Mouse (Mus musculus): ENCODE results near the gene Fancl. TPM values are rescaled to one million over a fixed set of nuclear protein-coding genes. Genes with fewer than 3 reads are reported as not detected.

Gene Fancl
- polyA plus RNA-seq, 1 experiment from 2014 or later: 24.4 TPM

DNA sequence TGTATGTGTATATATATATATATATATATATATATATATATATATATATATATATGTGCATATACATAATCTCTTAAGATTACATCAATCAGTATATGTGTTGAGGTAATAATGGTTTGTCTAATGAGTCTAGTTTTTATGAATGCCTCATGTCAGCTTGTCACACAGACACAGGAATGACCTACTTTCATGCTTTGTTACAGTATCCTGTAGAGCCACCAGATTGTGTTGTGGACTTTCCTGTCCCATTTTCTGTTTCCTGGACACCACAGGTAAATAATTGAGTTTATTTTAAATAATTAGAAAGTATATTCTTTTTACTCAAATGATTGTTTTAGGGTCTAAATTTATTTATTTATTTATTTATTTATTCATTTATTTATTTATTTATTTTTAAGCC lies 48.3 kb downstream of the Fancl start:
- ATAC-seq (replicated peaks; ENCODE audit: insufficient number of reproducible peaks, insufficient read depth, low FRiP score, low read depth): no peak
- Histone ChIP-seq H3K4me1 (replicated peaks) (no peaks in the 10 kb centered on the region), H3K4me2 (no peak overlapping the region), H3K9ac (no peak overlapping the region), H3K36me3 (no peaks in the 10 kb centered on the region), H3K4me3 (no peak overlapping the region), H3K27me3 (no peaks in the 10 kb centered on the region), H3K27ac (no peak overlapping the region), H3K9me3 (replicated peaks) (no peaks in the 10 kb centered on the region)

- ATAC-seq (replicated peaks; ENCODE audit: insufficient number of reproducible peaks, insufficient read depth, low FRiP score, low read depth): no peak
- H3K27ac ChIP-seq: no peak overlapping the region
- no peaks in the 10 kb centered on the region for H3K9me3 ChIP-seq (replicated peaks)
- no peaks in the 10 kb centered on the region for H3K27me3 ChIP-seq
- H3K9ac ChIP-seq: no peak overlapping the region
- 84% methylated on average over 13 of the region's 13 CpGs for WGBS
- no peak overlapping the region for H3K4me2 ChIP-seq
- H3K4me1 ChIP-seq (replicated peaks): no peaks in the 10 kb centered on the region
- no peaks in the 10 kb centered on the region for H3K36me3 ChIP-seq
- no peak overlapping the region for H3K4me3 ChIP-seq
Observed at GRCm38 (mm10) chr11:26437818-26438217, 51.9 kb downstream of the Fancl start.

- no peak for ATAC-seq (replicated peaks; ENCODE audit: insufficient number of reproducible peaks, insufficient read depth, low FRiP score, low read depth)
- no peak overlapping the region for H3K4me3 ChIP-seq
- H3K36me3 ChIP-seq: no peaks in the 10 kb centered on the region
- H3K9me3 ChIP-seq (replicated peaks): no peaks in the 10 kb centered on the region
- 63% methylated on average over 1 of the region's 1 CpGs for WGBS
- no peak overlapping the region for H3K27ac ChIP-seq
- no peaks in the 10 kb centered on the region for H3K4me1 ChIP-seq (replicated peaks)
- H3K4me2 ChIP-seq: no peak overlapping the region
- no peaks in the 10 kb centered on the region for H3K27me3 ChIP-seq
- no peak overlapping the region for H3K9ac ChIP-seq
Observed at GRCm38 (mm10) chr11:26441121-26441520, 55.2 kb downstream of the Fancl start.

GRCm38 (mm10) chr11:26444374-26444773 lies 58.4 kb downstream of the Fancl start:
- H3K9me3 ChIP-seq (replicated peaks): no peaks in the 10 kb centered on the region
- no peak overlapping the region for H3K4me3 ChIP-seq
- ATAC-seq (replicated peaks; ENCODE audit: insufficient number of reproducible peaks, insufficient read depth, low FRiP score, low read depth): no peak
- H3K4me2 ChIP-seq: no peak overlapping the region
- no peak overlapping the region for H3K9ac ChIP-seq
- H3K27ac ChIP-seq: no peak overlapping the region
- H3K36me3 ChIP-seq: no peaks in the 10 kb centered on the region
- H3K4me1 ChIP-seq (replicated peaks): no peaks in the 10 kb centered on the region
- H3K27me3 ChIP-seq: no peaks in the 10 kb centered on the region

DNA sequence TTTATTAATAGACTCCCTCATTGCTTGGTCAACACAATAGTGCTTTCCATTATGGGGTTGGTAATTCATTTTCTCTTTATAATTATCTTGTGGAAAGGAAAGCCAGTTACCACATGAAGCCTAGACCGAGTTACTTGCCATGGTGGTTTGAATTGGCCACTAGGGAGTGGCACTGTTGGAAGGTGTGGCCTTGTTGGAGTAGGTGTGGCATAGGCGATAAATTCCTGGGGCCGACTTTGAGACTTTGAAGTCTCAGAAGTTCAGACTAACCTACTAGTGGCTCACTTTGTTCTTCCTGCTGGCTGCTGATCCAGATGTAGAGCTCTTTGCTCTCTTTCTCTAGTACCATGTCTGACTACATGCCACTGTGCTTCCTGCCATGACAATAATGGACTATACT lies 63.9 kb downstream of the Fancl start:
- no peak overlapping the region for H3K4me2 ChIP-seq
- no peaks in the 10 kb centered on the region for H3K27me3 ChIP-seq
- no peak overlapping the region for H3K9ac ChIP-seq
- no peak overlapping the region for H3K4me3 ChIP-seq
- 75% methylated on average over 3 of the region's 3 CpGs for WGBS
- H3K4me1 ChIP-seq (replicated peaks): peaks cover 3% of the 10 kb centered on the region; the same call in 1 of the 2 replicates
- H3K9me3 ChIP-seq (replicated peaks): no peaks in the 10 kb centered on the region
- ATAC-seq (replicated peaks; ENCODE audit: insufficient number of reproducible peaks, insufficient read depth, low FRiP score, low read depth): no peak
- H3K27ac ChIP-seq: no peak overlapping the region
- H3K36me3 ChIP-seq: no peaks in the 10 kb centered on the region; the same call in 1 of the 2 replicates

DNA sequence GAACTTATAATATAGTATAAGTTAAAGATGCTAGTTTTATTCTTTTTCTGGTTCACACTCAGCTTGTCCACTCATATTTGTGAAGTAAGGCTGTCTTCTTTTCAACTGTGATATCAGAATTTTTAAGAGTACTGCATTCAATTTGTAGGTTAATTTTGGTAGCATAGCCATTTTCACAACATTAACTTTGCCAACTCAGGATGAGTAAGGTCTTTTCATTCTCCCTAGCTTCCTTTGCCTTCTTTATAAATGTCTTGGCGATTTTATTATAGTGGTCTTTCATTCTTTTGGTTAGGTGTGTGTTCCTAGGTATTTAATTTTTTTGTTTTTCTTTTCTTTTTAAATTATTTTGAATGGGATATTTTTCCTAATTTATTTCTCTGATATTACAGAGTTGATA lies 64.7 kb downstream of the Fancl start:
- Histone ChIP-seq H3K27ac (no peak overlapping the region), H3K9me3 (replicated peaks) (no peaks in the 10 kb centered on the region), H3K27me3 (no peaks in the 10 kb centered on the region), H3K4me1 (replicated peaks) (peaks cover 3% of the 10 kb centered on the region; the same call in 1 of the 2 replicates), H3K4me2 (no peak overlapping the region), H3K9ac (no peak overlapping the region), H3K36me3 (no peaks in the 10 kb centered on the region; the same call in 1 of the 2 replicates), H3K4me3 (no peak overlapping the region)
- ATAC-seq (replicated peaks; ENCODE audit: insufficient number of reproducible peaks, insufficient read depth, low FRiP score, low read depth): no peak
- WGBS: 90% methylated on average over 1 of the region's 1 CpGs

DNA sequence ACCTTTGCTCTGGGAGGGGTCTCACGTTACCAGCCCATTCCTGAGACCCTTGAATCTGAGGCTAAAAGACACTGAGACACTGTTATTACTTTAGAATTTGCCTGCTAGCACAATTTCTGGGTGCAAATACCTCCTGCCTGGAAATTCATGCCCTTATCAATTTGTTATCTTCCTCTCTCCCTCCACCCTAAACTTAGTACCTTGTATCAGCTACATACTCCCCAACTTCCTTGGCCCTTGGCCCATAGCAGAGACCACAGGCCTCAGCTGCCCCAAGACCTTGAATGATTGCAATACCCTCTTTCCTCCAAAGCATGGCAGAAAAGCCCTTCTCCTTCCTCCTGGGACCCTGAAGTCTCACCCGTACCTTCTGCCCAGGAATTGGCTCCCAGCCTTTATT lies 65.3 kb downstream of the Fancl start:
- ATAC-seq (replicated peaks; ENCODE audit: insufficient number of reproducible peaks, insufficient read depth, low FRiP score, low read depth): no peak
- Histone ChIP-seq H3K27me3 (no peaks in the 10 kb centered on the region), H3K4me3 (no peak overlapping the region), H3K9me3 (replicated peaks) (no peaks in the 10 kb centered on the region), H3K36me3 (no peaks in the 10 kb centered on the region; the same call in 1 of the 2 replicates), H3K27ac (no peak overlapping the region), H3K9ac (no peak overlapping the region), H3K4me2 (no peak overlapping the region), H3K4me1 (replicated peaks) (peaks cover 3% of the 10 kb centered on the region; the same call in 1 of the 2 replicates)
- WGBS: 73% methylated on average over 2 of the region's 2 CpGs

- Histone ChIP-seq H3K9ac (no peak overlapping the region), H3K36me3 (no peaks in the 10 kb centered on the region; the same call in 1 of the 2 replicates), H3K4me1 (replicated peaks) (peaks cover 3% of the 10 kb centered on the region; the same call in 1 of the 2 replicates), H3K4me3 (no peak overlapping the region), H3K9me3 (replicated peaks) (no peaks in the 10 kb centered on the region), H3K27ac (no peak overlapping the region), H3K27me3 (no peaks in the 10 kb centered on the region), H3K4me2 (no peak overlapping the region)
- 88% methylated on average over 4 of the region's 4 CpGs for WGBS
- ATAC-seq (replicated peaks; ENCODE audit: insufficient number of reproducible peaks, insufficient read depth, low FRiP score, low read depth): no peak
Observed at GRCm38 (mm10) chr11:26452693-26453092, 66.8 kb downstream of the Fancl start.

DNA sequence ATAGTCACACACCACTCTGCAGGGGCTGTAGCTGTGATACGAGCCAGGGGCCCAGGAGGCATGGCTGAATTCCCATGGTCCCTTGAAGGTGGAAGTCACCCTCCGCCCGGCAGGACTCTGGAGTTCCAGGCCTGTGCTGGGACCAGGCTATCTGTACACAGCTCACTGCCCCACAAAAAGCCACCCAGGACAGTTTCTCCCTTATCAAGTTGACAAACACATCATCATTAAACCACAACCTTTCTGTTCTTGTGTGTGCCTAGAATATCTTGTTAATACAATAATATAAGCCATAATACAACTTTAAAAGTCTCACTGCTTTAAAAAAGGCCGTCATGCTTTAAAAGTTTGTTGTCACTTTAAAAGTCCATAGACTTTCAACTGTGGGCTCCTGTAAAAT lies 68.1 kb downstream of the Fancl start:
- no peaks in the 10 kb centered on the region; the same call in 1 of the 2 replicates for H3K36me3 ChIP-seq
- 76% methylated on average over 4 of the region's 4 CpGs for WGBS
- H3K4me1 ChIP-seq (replicated peaks): peaks cover 3% of the 10 kb centered on the region; the same call in 1 of the 2 replicates
- no peak overlapping the region for H3K4me2 ChIP-seq
- no peak for ATAC-seq (replicated peaks; ENCODE audit: insufficient number of reproducible peaks, insufficient read depth, low FRiP score, low read depth)
- H3K9ac ChIP-seq: no peak overlapping the region
- no peak overlapping the region for H3K4me3 ChIP-seq
- H3K27ac ChIP-seq: no peak overlapping the region
- no peaks in the 10 kb centered on the region for H3K9me3 ChIP-seq (replicated peaks)
- H3K27me3 ChIP-seq: no peaks in the 10 kb centered on the region

GRCm38 (mm10) chr11:26477037-26477739 lies 91.3 kb downstream of the Fancl start:
- 79% methylated on average over 6 of the region's 6 CpGs for WGBS
- no peaks in the 10 kb centered on the region for H3K9me3 ChIP-seq (replicated peaks)
- no peak overlapping the region for H3K27ac ChIP-seq
- no peak overlapping the region for H3K4me2 ChIP-seq
- no peaks in the 10 kb centered on the region for H3K27me3 ChIP-seq
- no peak overlapping the region for H3K9ac ChIP-seq
- ATAC-seq (replicated peaks; ENCODE audit: insufficient number of reproducible peaks, insufficient read depth, low FRiP score, low read depth): no peak
- H3K4me1 ChIP-seq (replicated peaks): no peaks in the 10 kb centered on the region
- no peak overlapping the region for H3K4me3 ChIP-seq
- 0 out of 2 replicates have a peak, but pooled peaks cover 9% of the 10 kb centered on the region for H3K36me3 ChIP-seq

GRCm38 (mm10) chr11:26481691-26482242 lies 95.8 kb downstream of the Fancl start:
- Histone ChIP-seq H3K9ac (no peak overlapping the region), H3K4me2 (no peak overlapping the region), H3K4me3 (no peak overlapping the region), H3K27ac (no peak overlapping the region), H3K27me3 (no peaks in the 10 kb centered on the region), H3K9me3 (replicated peaks) (no peaks in the 10 kb centered on the region), H3K36me3 (no peaks in the 10 kb centered on the region), H3K4me1 (replicated peaks) (no peaks in the 10 kb centered on the region)
- no peak for ATAC-seq (replicated peaks; ENCODE audit: insufficient number of reproducible peaks, insufficient read depth, low FRiP score, low read depth)
- WGBS: 89% methylated on average over 3 of the region's 3 CpGs
